Mouse (Mus musculus) kidney, embryonic 15.5 days (tissue): ENCODE data around the gene Camkk1. TPM values are rescaled to one million over a fixed set of nuclear protein-coding genes. Genes with fewer than 3 reads are reported as not detected.

Experiments used
- ATAC-seq: fragments of 200-750 bp; cut with Nextera tagmentation; replicated peaks from 2 replicates; pipeline ENCODE4 v1.8.0; 2017; ENCODE audit warnings: moderate TSS enrichment; ENCODE audit not compliant: low FRiP score
- H3K27ac ChIP-seq: fragments of 300-500 bp; sonication (generic); 2 replicates; pipeline ENCODE4 v1.5.1; 2015; ENCODE audit warnings: mild to moderate bottlenecking, inconsistent platforms
- H3K27me3 ChIP-seq: fragments of 300-500 bp; sonication (generic); 2 replicates; pipeline ENCODE4 v1.6.1; 2015; ENCODE audit warnings: inconsistent platforms
- H3K36me3 ChIP-seq: fragments of 300-500 bp; sonication (generic); 2 replicates; pipeline ENCODE4 v1.6.1; 2015; ENCODE audit warnings: inconsistent platforms
- H3K4me1 ChIP-seq: fragments of 300-500 bp; sonication (generic); 2 replicates; pipeline ENCODE4 v1.6.1; 2015; ENCODE audit warnings: inconsistent platforms
- H3K4me2 ChIP-seq: fragments of 300-500 bp; sonication (generic); 2 replicates; pipeline ENCODE4 v1.6.1; 2015; ENCODE audit warnings: moderate library complexity, mild to moderate bottlenecking, inconsistent platforms
- H3K4me3 ChIP-seq: fragments of 300-500 bp; sonication (generic); replicated peaks from 2 replicates; pipeline ENCODE4 v1.5.1; 2015; ENCODE audit warnings: mild to moderate bottlenecking, inconsistent platforms
- H3K9ac ChIP-seq: fragments of 300-500 bp; sonication (generic); 2 replicates; pipeline ENCODE4 v1.6.1; 2015; ENCODE audit warnings: mild to moderate bottlenecking, inconsistent platforms
- H3K9me3 ChIP-seq: fragments of 300-500 bp; sonication (generic); replicated peaks from 2 replicates; pipeline ENCODE4 v1.6.1; 2016; ENCODE audit warnings: inconsistent platforms
- WGBS: fragments of 180-500 bp; shearing (Covaris S2); methylation state at CpG from one replicate; pipeline ENCODE4 v1.1.7; 2015; ENCODE audit warnings: mixed read lengths; 5-methylcytosine and 5-hydroxymethylcytosine counted together
- polyA plus RNA-seq: library from polyadenylated mRNA; unstranded; fragments of >200 nt; fragmentation: Nextera tagmentation; extraction: Ambion mirVana; gene quantifications from 2 replicates; pipeline ENCODE4 v1.2.1, GENCODE M21; 2015

Gene Camkk1
- polyA plus RNA-seq, 1 experiment from 2014 or later: 9.2 TPM

DNA sequence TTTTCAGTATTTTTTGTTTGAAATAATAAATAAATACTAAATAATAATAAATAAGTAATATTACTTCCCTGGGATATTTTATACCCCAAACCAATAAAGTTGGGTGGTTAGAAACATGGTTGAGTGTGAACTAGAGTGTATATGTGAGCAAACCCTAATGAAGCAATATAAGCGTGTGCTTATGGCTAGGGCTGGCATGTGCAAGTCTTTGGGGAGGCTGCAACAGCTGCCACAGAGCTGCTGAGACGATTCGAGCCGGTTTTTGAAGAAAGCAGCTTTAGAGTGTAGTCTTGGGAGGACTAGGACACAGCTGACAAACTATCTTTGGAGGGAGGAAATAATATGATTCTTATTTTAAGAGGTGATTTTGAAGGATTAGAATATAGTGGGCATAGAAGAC is 57.5 kb downstream of the Camkk1 start:
- no peaks in the 10 kb centered on the region for H3K9me3 ChIP-seq
- ATAC-seq: no peak
- no peak overlapping the region for H3K4me3 ChIP-seq
- no peak overlapping the region for H3K9ac ChIP-seq
- H3K4me2 ChIP-seq: no peak overlapping the region
- no peaks in the 10 kb centered on the region for H3K4me1 ChIP-seq
- no peak overlapping the region for H3K27ac ChIP-seq
- H3K27me3 ChIP-seq: no peaks in the 10 kb centered on the region
- H3K36me3 ChIP-seq: peaks cover 89% of the 10 kb centered on the region
- WGBS: 89% methylated on average over 4 of the region's 4 CpGs

DNA sequence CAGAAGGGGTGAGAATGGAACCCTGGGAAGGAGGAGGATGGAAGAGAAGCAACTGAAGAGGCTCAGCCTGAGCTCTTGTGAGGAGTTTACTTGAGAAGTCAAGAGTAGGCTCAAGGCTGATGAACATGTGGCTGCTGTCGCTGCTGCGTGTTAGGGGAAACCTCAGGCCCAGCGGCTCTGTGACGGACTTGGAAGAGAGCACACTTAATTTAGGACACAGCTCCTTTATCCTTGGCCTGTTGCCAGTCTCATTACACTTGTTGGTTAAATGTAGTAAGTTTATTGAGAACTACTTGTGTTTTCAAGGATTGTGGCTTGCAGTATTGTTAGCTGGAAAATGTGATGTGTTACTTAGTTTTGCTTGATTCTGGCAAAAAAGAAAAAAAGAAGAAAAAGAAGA is 57.9 kb downstream of the Camkk1 start:
- H3K27ac ChIP-seq: no peak overlapping the region
- peaks cover 91% of the 10 kb centered on the region for H3K36me3 ChIP-seq
- 78% methylated on average over 4 of the region's 4 CpGs for WGBS
- no peaks in the 10 kb centered on the region for H3K4me1 ChIP-seq
- no peak for ATAC-seq
- H3K9me3 ChIP-seq: no peaks in the 10 kb centered on the region
- no peak overlapping the region for H3K4me2 ChIP-seq
- no peaks in the 10 kb centered on the region for H3K27me3 ChIP-seq
- H3K4me3 ChIP-seq: no peak overlapping the region
- no peak overlapping the region for H3K9ac ChIP-seq

DNA sequence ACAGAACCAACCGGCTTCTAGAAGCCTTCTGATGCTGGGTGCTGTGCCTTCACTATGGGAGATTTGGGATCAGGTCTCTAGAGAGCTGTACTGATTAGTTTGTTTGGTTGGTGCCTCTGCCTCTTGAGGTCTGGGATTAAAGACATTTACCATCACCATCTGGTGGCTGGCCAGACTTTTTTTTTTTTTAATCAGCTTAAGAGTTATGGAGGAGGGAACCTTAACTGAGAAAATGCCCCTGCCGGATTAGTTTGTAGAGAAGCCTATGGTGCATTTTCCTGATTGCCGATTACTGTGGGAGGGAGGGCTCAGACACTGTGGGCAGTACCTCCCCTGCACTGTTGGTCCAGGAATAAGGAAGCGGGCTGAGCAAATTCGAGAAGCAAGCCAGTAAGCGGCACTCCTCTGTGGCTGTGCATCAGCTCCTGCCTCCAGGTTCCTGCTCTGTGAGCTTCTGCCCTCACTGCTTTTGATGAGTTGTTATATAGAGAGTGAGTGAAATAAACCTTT is 58.5 kb downstream of the Camkk1 start:
- Histone ChIP-seq H3K27ac (no peak overlapping the region), H3K4me3 (no peak overlapping the region), H3K36me3 (peaks cover 95% of the 10 kb centered on the region), H3K4me1 (no peaks in the 10 kb centered on the region), H3K4me2 (no peak overlapping the region), H3K9me3 (no peaks in the 10 kb centered on the region), H3K9ac (no peak overlapping the region), H3K27me3 (no peaks in the 10 kb centered on the region)
- WGBS: 90% methylated on average over 6 of the region's 6 CpGs
- ATAC-seq: no peak

DNA sequence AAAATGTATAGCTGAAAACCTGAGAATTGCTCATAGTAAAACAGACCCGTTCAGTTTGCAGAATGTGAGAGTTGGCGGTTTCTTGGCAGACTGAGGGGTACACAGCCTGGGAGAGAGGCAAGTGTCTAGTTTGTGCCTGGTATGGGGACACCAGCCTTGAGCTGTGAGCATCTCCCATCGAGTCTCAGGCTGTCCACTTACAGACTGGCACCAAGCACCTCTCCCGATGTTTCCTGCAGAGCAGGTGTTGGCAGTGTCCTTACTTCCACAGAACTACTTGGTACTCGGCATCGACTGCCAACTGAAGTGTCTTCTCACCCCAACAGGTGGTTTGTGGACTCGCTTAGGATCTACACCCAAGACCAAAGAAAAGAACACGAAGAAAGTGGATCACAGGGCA is 59.8 kb downstream of the Camkk1 start:
- no peak for ATAC-seq
- Histone ChIP-seq H3K4me1 (no peaks in the 10 kb centered on the region), H3K4me2 (no peak overlapping the region), H3K4me3 (no peak overlapping the region), H3K9ac (no peak overlapping the region), H3K27me3 (no peaks in the 10 kb centered on the region), H3K9me3 (no peaks in the 10 kb centered on the region), H3K36me3 (peaks cover 91% of the 10 kb centered on the region), H3K27ac (no peak overlapping the region)
- 93% methylated on average over 8 of the region's 8 CpGs for WGBS

DNA sequence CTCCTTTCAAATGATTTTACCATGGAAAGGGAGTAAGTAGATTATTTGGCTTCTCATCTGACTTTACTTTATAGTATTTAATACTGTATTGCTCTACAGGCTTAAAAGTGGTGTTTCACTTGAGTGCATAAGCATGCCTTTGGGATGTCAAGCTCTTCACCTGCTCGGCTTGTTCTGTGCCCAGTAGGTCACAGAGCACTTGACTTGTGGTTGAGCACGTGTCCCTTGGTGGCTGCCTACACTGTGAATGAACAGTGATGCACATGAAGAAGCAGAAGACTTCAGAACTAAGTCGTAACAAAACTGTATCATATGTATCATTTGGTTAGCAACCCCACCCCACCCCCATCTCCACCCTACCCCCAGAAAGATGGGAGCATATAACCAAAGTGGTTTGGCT is 61.5 kb downstream of the Camkk1 start:
- Histone ChIP-seq H3K36me3 (peaks cover 87% of the 10 kb centered on the region), H3K4me1 (peaks cover 9% of the 10 kb centered on the region), H3K4me3 (no peak overlapping the region), H3K9me3 (no peaks in the 10 kb centered on the region), H3K4me2 (no peak overlapping the region), H3K27ac (no peak overlapping the region), H3K9ac (no peak overlapping the region), H3K27me3 (no peaks in the 10 kb centered on the region)
- 91% methylated on average over 3 of the region's 3 CpGs for WGBS
- ATAC-seq: no peak

DNA sequence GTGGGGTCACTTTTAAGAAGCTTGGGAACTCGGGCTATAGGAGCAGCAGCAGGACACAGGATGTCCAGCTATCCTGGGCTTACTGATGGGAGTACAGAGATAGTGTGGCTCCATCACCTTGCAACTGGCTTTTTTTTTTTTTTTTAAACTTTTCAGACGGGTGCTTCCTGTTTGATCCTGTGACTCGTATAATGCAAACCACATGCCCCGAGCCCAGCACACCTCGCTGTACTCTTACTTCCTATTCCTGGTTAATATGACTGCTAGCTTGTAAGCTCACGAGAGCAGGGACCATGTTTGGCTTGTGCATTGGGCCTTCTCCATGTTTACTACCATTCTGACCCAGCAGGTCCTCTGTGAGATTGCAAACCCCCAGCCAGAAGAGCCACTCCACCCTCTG is 65.5 kb downstream of the Camkk1 start:
- Histone ChIP-seq H3K36me3 (peaks cover 48% of the 10 kb centered on the region), H3K9me3 (no peaks in the 10 kb centered on the region), H3K4me1 (peaks cover 12% of the 10 kb centered on the region), H3K4me2 (no peak overlapping the region), H3K4me3 (no peak overlapping the region), H3K27ac (peak overlapping the region; percentile 71; the same call in 1 of the 2 replicates), H3K9ac (no peak overlapping the region), H3K27me3 (no peaks in the 10 kb centered on the region)
- no peak for ATAC-seq
- 75% methylated on average over 6 of the region's 6 CpGs for WGBS

DNA sequence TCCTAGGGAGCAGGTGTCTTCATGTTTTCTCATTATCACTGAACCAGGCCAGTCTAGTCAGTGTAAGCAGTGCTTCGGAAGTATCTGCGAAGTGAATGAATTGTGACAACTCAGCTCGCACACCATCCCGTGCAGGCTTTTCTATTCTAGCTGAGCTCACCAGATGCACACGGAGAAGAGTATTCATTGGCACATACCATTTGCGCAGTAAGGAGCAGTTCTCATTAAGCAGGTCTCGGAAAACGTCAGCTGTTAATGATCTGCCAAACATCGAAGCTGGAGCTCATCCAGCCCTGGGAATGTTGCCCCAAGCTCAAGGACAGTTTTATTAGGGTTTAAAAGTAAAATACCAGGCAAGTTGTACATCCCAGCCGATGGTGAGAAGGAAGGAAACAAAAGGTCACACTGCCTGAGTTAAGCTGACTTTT is 66.0 kb downstream of the Camkk1 start:
- 58% methylated on average over 10 of the region's 10 CpGs for WGBS
- H3K4me2 ChIP-seq: no peak overlapping the region
- H3K27ac ChIP-seq: peak overlapping the region; percentile 71; the same call in 1 of the 2 replicates
- no peaks in the 10 kb centered on the region for H3K27me3 ChIP-seq
- peak; percentile 52; the same call in 1 of the 2 replicates for ATAC-seq
- peaks cover 44% of the 10 kb centered on the region for H3K36me3 ChIP-seq
- H3K4me3 ChIP-seq: no peak overlapping the region
- no peaks in the 10 kb centered on the region for H3K9me3 ChIP-seq
- H3K9ac ChIP-seq: no peak overlapping the region
- peaks cover 12% of the 10 kb centered on the region for H3K4me1 ChIP-seq

DNA sequence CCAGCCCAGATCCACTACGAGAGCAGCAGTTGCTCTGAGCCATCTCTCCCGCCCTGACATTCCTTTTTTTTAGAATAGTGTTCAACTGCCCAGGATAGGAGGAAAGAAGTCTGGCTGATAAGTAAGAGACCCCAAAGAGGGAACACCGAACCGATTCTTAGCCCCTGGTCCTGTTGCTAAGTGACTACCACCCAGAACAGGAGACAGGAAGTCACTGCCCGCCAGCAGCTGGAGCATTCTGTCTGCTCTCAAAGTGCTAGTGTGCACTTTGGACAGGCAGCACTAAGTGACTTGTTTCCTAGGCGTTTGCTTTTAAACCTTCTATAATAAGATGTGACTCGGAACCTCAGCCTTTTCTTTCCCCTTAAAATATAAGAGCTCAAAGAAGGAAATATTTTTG is 66.6 kb downstream of the Camkk1 start:
- no peak overlapping the region for H3K4me3 ChIP-seq
- H3K4me1 ChIP-seq: peaks cover 12% of the 10 kb centered on the region
- H3K9ac ChIP-seq: no peak overlapping the region
- no peak overlapping the region for H3K4me2 ChIP-seq
- H3K27me3 ChIP-seq: no peaks in the 10 kb centered on the region
- no peak for ATAC-seq
- H3K36me3 ChIP-seq: peaks cover 42% of the 10 kb centered on the region
- no peaks in the 10 kb centered on the region for H3K9me3 ChIP-seq
- 68% methylated on average over 7 of the region's 7 CpGs for WGBS
- peak overlapping the region; percentile 71; the same call in 1 of the 2 replicates for H3K27ac ChIP-seq

DNA sequence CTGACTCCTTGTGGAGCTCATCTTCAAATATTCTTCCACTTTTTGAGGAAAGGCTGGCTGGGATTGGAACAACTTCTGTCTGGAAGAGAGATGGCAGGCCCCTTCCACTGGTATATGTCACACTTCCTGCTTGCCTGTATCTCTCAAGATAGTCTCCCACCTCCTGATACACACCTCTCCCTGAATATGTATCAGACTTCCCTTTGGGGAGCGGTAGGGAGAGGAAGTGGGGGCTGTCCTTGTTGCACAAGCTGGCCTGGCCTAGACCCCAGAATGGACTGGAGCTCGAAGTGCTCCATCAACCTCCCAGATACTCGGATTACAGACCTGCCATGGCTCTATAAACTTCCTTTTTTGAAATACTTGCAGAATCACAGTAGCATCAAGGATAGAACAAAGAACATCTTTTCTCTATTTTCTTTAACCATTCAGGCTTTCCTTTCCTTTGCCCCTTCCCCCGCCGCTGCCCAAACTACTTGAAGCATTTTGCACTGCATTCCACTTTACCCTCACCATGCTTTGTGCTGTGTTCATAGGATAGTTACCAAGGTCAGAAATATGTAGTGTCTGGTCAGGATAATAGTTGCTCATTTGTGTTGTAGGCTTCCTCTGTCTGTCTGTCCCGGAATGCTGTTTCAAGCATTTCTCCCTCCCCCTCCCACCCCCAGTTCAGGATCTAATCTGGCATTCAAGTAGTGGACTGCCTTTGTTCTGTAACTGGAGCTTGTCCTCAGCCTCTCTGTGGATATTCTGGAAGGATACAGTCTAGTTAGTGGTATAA is 69.1 kb downstream of the Camkk1 start:
- no peak overlapping the region for H3K9ac ChIP-seq
- H3K4me1 ChIP-seq: peaks cover 12% of the 10 kb centered on the region
- no peak overlapping the region for H3K4me2 ChIP-seq
- 60% methylated on average over 6 of the region's 6 CpGs for WGBS
- no peak for ATAC-seq
- peaks cover 17% of the 10 kb centered on the region for H3K36me3 ChIP-seq
- no peak overlapping the region for H3K27ac ChIP-seq
- no peak overlapping the region for H3K4me3 ChIP-seq
- no peaks in the 10 kb centered on the region for H3K27me3 ChIP-seq
- no peaks in the 10 kb centered on the region for H3K9me3 ChIP-seq

DNA sequence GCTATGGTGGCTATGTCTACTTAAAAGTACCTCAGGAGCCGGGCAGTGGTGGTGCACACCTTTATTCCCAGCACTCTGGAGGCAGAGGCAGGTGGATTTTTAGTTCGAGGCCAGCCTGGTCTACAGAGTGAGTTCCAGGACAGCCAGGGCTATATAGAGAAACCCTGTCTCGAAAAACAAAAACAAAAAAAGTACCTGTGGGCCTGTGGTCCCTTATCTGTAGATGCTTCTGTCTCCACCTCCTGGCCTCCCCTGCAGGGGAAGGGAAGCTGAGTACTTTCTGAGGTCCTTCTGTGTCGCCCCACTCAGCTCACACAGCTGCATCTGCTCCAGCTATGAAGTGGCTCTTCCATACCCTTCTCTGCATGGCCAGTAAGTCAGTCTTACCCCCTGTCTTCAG is 71.5 kb downstream of the Camkk1 start, which contains the start of gene Itgae:
TSS of gene Itgae (plus strand) at position 301 of the 400 bp plus-strand sequence.
- WGBS: 82% methylated on average over 4 of the region's 4 CpGs
- no peak within 1 kb of the TSS for H3K27ac ChIP-seq
- no peak for ATAC-seq
- no peak within 1 kb of the TSS for H3K9ac ChIP-seq
- no peak within 1 kb of the TSS for H3K4me2 ChIP-seq
- H3K27me3 ChIP-seq: no peaks in the 10 kb centered on the region
- H3K9me3 ChIP-seq: no peaks in the 10 kb centered on the region
- H3K4me3 ChIP-seq: no peak within 1 kb of the TSS
- peaks cover 3% of the 10 kb centered on the region; the same call in 1 of the 2 replicates for H3K4me1 ChIP-seq
- H3K36me3 ChIP-seq: no peaks in the 10 kb centered on the region

DNA sequence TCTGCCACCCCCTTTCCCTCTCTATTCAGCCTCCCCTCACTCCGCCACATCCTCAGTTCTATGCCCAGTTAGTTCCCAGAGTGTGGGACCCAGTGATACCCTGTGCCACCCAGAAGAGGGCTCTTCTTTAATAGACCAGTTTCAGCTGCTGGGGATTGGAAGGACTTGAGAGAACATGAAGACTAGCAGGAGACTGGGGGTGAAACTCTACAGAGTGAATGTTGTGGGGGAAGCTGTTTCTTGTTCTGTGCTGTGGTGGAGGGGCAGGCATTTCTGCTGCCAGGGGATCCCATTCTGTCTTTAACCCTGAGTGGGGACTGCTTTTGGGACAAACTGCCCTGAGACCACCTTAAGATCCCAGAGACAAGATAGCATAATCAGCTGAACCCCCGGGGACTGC is 72.0 kb downstream of the Camkk1 start:
- Histone ChIP-seq H3K9me3 (no peaks in the 10 kb centered on the region), H3K4me3 (no peak overlapping the region), H3K4me1 (no peaks in the 10 kb centered on the region), H3K36me3 (no peaks in the 10 kb centered on the region), H3K27me3 (no peaks in the 10 kb centered on the region), H3K27ac (no peak overlapping the region), H3K9ac (no peak overlapping the region), H3K4me2 (no peak overlapping the region)
- 83% methylated on average over 2 of the region's 2 CpGs for WGBS
- ATAC-seq: no peak
